Mouse (Mus musculus): ENCODE measurements around the gene Phospho1. TPM values are rescaled to one million over a fixed set of nuclear protein-coding genes. Genes with fewer than 3 reads are reported as not detected.
A peak's percentile ranks its signal among the peaks of the same experiment; 100 is the strongest.

The Phospho1 gene
- polyA plus RNA-seq, 2 experiments: 5.7 to 22.0 TPM

DNA sequence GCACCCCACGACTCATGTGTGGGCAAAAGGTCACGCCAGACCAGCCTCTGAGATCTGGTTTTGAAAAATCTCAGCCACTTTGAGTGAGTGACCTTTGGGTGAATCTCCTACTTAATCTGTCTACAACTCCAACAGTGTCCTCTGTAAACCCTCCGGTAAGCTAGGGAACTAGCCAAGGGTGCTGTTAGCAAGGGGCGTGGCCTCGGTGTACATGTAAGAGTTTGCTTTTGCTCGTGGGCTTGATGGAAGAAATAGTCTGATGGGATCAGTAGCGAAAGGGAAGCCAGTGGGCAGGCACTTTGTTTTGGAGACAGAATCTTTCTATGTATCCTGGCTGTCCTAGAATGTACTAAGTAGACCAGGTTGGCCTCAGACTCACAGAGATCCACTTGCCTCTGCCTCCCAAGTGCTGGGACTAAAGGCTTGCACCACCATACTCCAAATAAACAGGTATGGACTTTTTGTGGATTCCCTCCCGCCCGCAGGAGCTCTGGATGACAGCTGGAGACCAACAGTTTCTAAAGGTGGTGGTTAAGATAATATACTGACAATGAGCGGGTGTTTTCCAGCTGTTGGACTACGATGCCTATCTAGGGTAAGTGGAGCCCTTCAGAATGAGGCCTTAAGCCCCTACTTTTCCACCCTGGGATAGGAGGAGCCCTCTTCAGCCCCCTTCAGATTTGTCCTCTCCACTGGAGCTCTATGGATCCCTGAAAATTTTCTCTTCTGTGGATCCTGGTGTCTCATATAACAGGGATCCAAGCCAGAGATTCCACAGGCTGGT, 4.1 kb downstream of the Phospho1 start:
- TF ChIP-seq EP300 (IDR thresholded peaks at IDR 0.05; ENCODE audit: low read depth): peak; percentile 26; the same call in 1 of the 2 replicates
- no peak for TF ChIP-seq CTCF (IDR thresholded peaks at IDR 0.05; ENCODE audit: low read depth)
- Histone ChIP-seq H3K4me1 (replicated peaks; ENCODE audit: control insufficient read depth in 2 of 2, insufficient read depth in 2 of 2, low read length in 1 of 2) (peaks cover 15 to 42% of the 10 kb centered on the region in 2 experiments), H3K4me2 (ENCODE audit: low read depth) (no peak overlapping the region), H3K27ac (no peak overlapping the region), H3K36me3 (replicated peaks; ENCODE audit: control insufficient read depth, insufficient read depth, low read depth) (no peaks in the 10 kb centered on the region), H3K4me3 (ENCODE audit: insufficient read depth in 1 of 2, low read depth in 2 of 2, low read length in 2 of 2) (no peak overlapping the region), H3K27me3 (ENCODE audit: control insufficient read depth, insufficient read depth, low read length) (peaks cover 56% of the 10 kb centered on the region), H3K9me3 (ENCODE audit: control insufficient read depth, low read length) (no peaks in the 10 kb centered on the region), H3K9ac (replicated peaks) (no peak overlapping the region)
- WGBS (ENCODE audit: insufficient replicate concordance): 31% methylated on average over 11 of the region's 11 CpGs
- ATAC-seq (ENCODE audit: insufficient read depth) (no peak), DNase-seq (ENCODE audit: low read depth in 3 of 3, low spot score in 3 of 3) (no peak)

DNA sequence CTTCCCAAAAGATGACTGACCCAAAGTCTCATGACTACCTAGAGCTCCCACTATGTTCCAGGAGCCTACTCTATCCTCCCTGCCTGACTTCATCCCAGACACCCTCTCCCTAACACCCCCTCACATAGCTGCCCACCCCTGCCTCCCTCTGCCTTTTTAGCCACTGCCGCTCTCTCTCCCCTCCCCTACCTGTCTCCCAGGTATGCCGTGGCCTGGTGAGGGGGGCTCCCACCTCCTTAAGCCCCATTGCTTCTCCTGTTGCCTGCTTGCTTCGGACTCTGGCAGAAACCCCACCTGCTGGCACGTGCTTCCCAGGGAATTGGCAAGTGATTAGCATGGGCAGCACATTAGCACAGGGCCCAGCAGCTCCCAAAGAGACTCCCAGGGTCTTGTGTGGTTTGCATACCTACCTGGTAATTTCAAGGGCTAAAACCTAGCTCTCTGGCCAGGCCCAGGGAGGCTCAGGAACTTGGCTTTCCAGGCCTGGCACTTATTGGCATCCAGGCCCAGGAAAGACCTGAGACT, 5.3 kb downstream of the Phospho1 start:
- Histone ChIP-seq H3K27me3 (ENCODE audit: control insufficient read depth, insufficient read depth, low read length) (peaks cover 62% of the 10 kb centered on the region), H3K36me3 (replicated peaks; ENCODE audit: control insufficient read depth, insufficient read depth, low read depth) (no peaks in the 10 kb centered on the region), H3K4me2 (ENCODE audit: low read depth) (no peak overlapping the region), H3K27ac (no peak overlapping the region), H3K4me3 (ENCODE audit: insufficient read depth in 1 of 2, low read depth in 2 of 2, low read length in 2 of 2) (no peak overlapping the region), H3K4me1 (replicated peaks; ENCODE audit: control insufficient read depth in 2 of 2, insufficient read depth in 2 of 2, low read length in 1 of 2) (peaks cover 16 to 47% of the 10 kb centered on the region in 2 experiments), H3K9ac (replicated peaks) (no peak overlapping the region), H3K9me3 (ENCODE audit: control insufficient read depth, low read length) (no peaks in the 10 kb centered on the region)
- ATAC-seq (ENCODE audit: insufficient read depth) (no peak), DNase-seq (ENCODE audit: low read depth in 3 of 3, low spot score in 3 of 3) (no peak)
- 59% methylated on average over 4 of the region's 4 CpGs for WGBS (ENCODE audit: insufficient replicate concordance)
- no peak for TF ChIP-seq EP300 (IDR thresholded peaks at IDR 0.05; ENCODE audit: low read depth)
- no peak for TF ChIP-seq CTCF (IDR thresholded peaks at IDR 0.05; ENCODE audit: low read depth)

DNA sequence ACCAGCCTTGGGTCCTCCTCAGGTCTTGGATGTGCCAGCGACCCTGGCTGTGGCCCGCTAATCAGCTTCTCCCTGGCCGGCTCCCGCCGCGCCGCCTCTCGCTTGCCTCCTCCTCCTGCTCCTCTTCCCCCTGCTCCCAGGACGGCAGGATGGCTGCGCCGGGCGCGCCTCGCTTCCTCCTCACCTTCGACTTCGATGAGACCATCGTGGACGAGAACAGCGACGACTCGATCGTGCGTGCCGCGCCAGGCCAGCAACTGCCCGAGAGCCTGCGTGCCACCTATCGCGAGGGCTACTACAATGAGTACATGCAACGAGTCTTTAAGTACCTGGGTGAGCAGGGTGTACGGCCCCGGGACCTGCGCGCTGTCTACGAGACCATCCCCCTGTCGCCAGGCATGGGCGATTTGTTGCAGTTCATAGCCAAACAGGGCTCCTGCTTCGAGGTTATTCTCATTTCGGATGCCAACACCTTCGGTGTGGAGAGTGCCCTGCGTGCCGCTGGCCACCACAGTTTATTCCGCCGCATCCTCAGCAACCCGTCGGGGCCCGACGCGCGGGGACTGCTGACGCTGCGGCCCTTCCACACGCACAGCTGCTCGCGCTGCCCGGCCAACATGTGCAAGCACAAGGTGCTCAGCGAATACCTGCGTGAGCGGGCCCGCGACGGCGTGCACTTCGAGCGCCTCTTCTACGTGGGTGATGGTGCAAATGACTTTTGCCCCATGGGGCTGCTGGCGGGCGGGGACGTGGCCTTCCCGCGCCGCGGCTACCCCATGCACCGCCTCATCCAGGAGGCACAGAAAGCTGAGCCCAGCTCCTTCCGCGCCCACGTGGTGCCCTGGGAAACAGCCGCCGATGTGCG, 6.3 kb downstream of the Phospho1 start:
- H3K4me3 ChIP-seq (ENCODE audit: insufficient read depth in 1 of 2, low read depth in 2 of 2, low read length in 2 of 2): peak overlapping the region; percentile 1 to 31; a peak in 2 of 4 replicates
- H3K27me3 ChIP-seq (ENCODE audit: control insufficient read depth, insufficient read depth, low read length): peaks cover 57% of the 10 kb centered on the region
- no peak overlapping the region for H3K27ac ChIP-seq
- no peak overlapping the region for H3K9ac ChIP-seq (replicated peaks)
- TF ChIP-seq CTCF (IDR thresholded peaks at IDR 0.05; ENCODE audit: low read depth) (no peak), EP300 (IDR thresholded peaks at IDR 0.05; ENCODE audit: low read depth) (no peak)
- H3K9me3 ChIP-seq (ENCODE audit: control insufficient read depth, low read length): no peaks in the 10 kb centered on the region
- H3K4me1 ChIP-seq (replicated peaks; ENCODE audit: control insufficient read depth in 2 of 2, insufficient read depth in 2 of 2, low read length in 1 of 2): peaks cover 27 to 52% of the 10 kb centered on the region in 2 experiments
- DNase-seq (ENCODE audit: low read depth in 3 of 3, low spot score in 3 of 3) (no peak), ATAC-seq (ENCODE audit: insufficient read depth) (no peak)
- 4% methylated on average over 80 of the region's 80 CpGs for WGBS (ENCODE audit: insufficient replicate concordance)
- peak overlapping the region; percentile 43 for H3K4me2 ChIP-seq (ENCODE audit: low read depth)
- no peaks in the 10 kb centered on the region for H3K36me3 ChIP-seq (replicated peaks; ENCODE audit: control insufficient read depth, insufficient read depth, low read depth)

DNA sequence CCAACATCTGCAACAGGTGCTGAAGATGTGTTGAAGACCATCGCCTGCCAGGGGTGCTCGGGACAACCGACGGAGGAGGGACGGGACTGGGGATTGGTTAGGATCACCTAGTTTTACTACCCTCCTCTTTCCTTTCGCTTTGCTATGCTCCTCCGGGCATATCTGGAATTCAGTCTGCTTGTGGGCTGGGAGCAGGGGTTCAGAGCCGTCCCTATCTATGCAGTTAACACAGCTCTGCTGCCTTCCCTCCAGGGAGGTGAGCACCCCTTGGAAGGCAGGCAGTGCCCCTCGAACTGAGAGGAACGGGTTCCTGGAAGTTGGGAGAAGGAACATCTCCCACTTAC, 6.9 kb downstream of the Phospho1 start:
- TF ChIP-seq EP300 (IDR thresholded peaks at IDR 0.05; ENCODE audit: low read depth) (no peak), CTCF (IDR thresholded peaks at IDR 0.05; ENCODE audit: low read depth) (0 out of 2 replicates have a peak, but pooled peaks have one; percentile 2)

More for the DNA sequence above, 6.9 kb downstream of the Phospho1 start:
- peaks cover 30 to 55% of the 10 kb centered on the region in 2 experiments for H3K4me1 ChIP-seq (replicated peaks; ENCODE audit: control insufficient read depth in 2 of 2, insufficient read depth in 2 of 2, low read length in 1 of 2)
- no peaks in the 10 kb centered on the region for H3K36me3 ChIP-seq (replicated peaks; ENCODE audit: control insufficient read depth, insufficient read depth, low read depth)
- no peak overlapping the region for H3K9ac ChIP-seq (replicated peaks)
- H3K4me3 ChIP-seq (ENCODE audit: insufficient read depth in 1 of 2, low read depth in 2 of 2, low read length in 2 of 2): peak overlapping the region; percentile 1 to 31; a peak in 2 of 4 replicates
- H3K27me3 ChIP-seq (ENCODE audit: control insufficient read depth, insufficient read depth, low read length): peaks cover 57% of the 10 kb centered on the region
- no peak for ATAC-seq (ENCODE audit: insufficient read depth)
- whole genome bisulfite sequencing (ENCODE audit: insufficient replicate concordance): 8% methylated on average over 10 of the region's 10 CpGs
- peak overlapping the region; percentile 43 for H3K4me2 ChIP-seq (ENCODE audit: low read depth)
- H3K9me3 ChIP-seq (ENCODE audit: control insufficient read depth, low read length): no peaks in the 10 kb centered on the region
- H3K27ac ChIP-seq: no peak overlapping the region
- DNase-seq (ENCODE audit: low read depth in 3 of 3, low spot score in 3 of 3): no peak

Measured in liver, embryonic 14.5 days (tissue).